Mouse (Mus musculus) Patski (cell line): ENCODE data around the gene T2. TPM values are rescaled to one million over a fixed set of nuclear protein-coding genes. Genes with fewer than 3 reads are reported as not detected.

ENCODE experiments used
- ATAC-seq: fragments of 100-300 bp; one replicate; pipeline ENCODE4 v1.8.0; 2021
- CTCF ChIA-PET: fragments of 350-600 bp; sonication (Branson Sonifier 250); formaldehyde crosslinking; loops from one replicate; lab custom pipeline; 2022; ENCODE audit warnings: inconsistent platforms; lab: Charles Lee
- POLR2A ChIA-PET: fragments of 350-600 bp; sonication (Branson Sonifier 250); formaldehyde crosslinking; loops from one replicate; lab custom pipeline; 2022; ENCODE audit warnings: antibody characterized with exemption, inconsistent platforms; lab: Charles Lee
- DNase-seq: peaks from one replicate; pipeline ENCODE4 v3.0.0-alpha.2; 2011; ENCODE audit warnings: low read depth, low spot score
- H3K27me3 ChIP-seq: fragments of 371-371 bp; one replicate; pipeline ENCODE4 v1.5.1; 2021
- CTCF ChIP-seq: fragments of 100-300 bp; IDR thresholded peaks from one replicate; pipeline ENCODE4 v1.5.1; 2021
- in situ Hi-C: fragments of 300-500 bp; cut with MboI; formaldehyde crosslinking; loops from 3 replicates; pipeline ENCODE4 v1.11.1; 2018; ENCODE audit warnings: low pct_unique_long_range_greater_than_20kb, mixed read lengths
- polyA plus RNA-seq: library from polyadenylated mRNA; unstranded; gene quantifications from one replicate; pipeline ENCODE4 v1.2.3, GENCODE M21; 2021

Gene T2
- polyA plus RNA-seq, 1 experiment from 2014 or later, result 0.05 TPM

DNA sequence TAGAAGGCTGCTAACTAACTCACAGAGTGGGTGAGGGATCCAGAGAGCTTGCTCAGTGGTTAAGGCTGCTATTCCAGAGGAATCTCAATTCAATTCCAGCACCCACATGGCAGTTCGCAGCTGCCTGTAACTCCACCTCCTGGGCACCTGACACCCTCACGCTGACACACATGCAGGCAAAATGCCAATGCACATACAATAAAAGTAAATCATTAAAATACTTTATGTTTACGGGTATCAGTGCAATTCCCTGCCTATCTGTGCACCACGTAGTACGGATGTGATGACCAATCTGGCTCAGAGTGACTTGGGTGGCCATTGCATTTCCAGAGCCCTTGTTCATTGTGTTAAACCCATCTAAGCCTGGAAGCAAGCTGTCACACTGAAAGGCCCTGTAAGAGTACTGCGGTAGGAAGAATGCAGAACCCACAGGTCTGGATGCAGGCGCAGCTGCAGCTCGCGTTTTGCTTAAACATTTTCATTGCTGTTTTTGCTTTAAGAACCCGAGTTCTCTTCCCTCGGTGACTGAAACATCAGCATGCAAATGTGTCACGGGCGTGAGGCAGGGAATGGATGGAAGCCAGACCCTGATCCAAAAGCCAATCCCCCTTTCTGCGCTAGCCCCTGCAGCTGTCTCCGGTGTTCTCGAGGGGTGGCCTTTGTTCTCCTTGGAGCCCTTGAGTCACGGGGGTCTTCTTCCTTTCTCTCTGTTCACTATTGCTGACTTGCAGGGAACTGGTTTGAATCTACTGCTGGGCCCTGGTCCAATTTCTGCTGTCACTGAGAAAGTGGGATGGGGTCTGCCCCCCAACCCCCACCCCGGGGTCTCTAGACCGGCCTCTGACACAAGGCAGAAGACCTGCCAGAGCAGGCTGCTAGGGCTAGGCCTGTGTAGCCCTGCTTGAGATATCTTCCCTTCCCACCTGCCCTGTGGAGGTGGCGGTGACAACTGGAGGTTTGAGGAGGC lies 12.0 kb downstream of the T2 start:
- in situ Hi-C loops, result no loop called here

DNA sequence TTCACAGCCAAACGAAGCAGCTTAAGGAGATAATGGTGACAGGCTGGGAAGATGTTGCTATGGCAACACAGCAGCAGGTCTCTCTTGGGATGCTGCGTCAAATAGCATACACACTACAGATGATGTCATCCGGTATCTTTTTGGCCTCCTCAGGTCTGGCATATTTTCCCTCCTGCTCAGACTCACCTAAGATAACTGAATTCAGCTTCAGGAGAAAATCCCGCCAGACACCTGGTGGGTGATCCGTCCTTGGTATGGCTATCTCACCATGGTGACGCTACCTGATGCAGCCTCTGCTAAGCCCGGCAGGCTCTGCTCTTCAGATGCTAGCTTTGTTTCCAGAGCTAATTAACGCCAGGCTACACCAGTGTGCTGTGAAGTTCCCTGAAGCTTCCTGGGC lies 12.8 kb downstream of the T2 start:
- POLR2A ChIA-PET, result no interaction called here
- CTCF ChIA-PET, result no interaction called here
- no peak for ATAC-seq
- in situ Hi-C loops, result no loop called here
- peaks cover 6% of the 10 kb centered on the region for H3K27me3 ChIP-seq
- no peak for DNase-seq
- no peak for TF ChIP-seq CTCF

More for the DNA sequence above, 12.0 kb downstream of the T2 start:
- CTCF ChIA-PET, result interaction anchor here (1.7 kb wide), 1 partner anchor 103 kb away, joined by 4 read pairs; no protein-coding TSS in a partner anchor
- ATAC-seq (no peak), DNase-seq (no peak)
- POLR2A ChIA-PET, result no interaction called here
- no peak for TF ChIP-seq CTCF
- peaks cover 8% of the 10 kb centered on the region for H3K27me3 ChIP-seq

DNA sequence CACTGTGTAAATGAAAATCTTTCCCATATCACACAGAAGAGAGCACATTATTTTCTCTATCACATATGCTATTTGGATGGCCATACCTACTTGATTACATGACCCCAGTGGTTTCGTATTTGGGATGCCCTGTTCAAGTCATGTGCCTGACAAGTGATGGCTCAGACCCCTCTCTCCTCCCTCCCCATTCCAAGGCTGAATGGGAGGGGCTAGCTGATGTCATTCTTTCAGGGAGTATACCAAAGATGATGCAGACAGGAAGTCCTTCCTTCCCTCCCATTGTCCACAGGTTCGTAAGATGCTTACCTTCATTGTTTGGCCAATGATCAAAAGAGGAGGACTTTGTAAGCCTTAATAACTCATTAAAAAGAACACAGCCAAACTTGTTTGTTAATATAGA lies 13.4 kb downstream of the T2 start:
- in situ Hi-C loops, result no loop called here
- CTCF ChIA-PET, result no interaction called here
- POLR2A ChIA-PET, result no interaction called here
- DNase-seq (no peak), ATAC-seq (no peak)
- TF ChIP-seq CTCF, result no peak
- H3K27me3 ChIP-seq, result peaks cover 6% of the 10 kb centered on the region

DNA sequence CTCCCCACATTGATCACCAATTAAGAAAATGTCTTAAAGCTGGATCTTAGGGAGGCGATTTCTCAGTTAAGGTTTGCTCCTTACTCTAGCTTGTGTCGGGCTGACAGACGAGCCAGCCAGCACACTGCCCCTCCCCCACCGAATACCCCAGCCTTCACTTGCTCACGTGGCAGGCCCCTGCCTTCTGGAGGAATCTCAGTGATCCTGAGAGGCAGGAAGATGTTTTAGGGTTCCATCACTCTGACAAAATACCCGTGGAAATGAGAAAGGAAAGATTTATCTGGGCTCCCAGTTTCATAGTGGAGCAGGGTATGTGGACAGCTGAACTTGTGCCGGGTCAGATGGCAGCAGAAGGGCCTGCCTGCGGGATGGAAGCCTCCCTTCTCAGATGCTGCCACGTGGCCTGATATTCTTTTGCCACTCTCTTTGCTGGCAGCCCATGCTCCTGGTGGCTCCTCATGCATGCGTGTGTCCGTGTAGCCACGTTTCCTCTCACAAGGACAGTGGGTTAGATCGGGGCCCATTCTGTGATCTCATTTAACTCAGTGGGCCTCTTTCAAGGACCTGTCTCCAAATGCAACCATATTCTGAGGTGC lies 14.9 kb downstream of the T2 start:
- ATAC-seq (no peak), DNase-seq (no peak)
- peaks cover 6% of the 10 kb centered on the region for H3K27me3 ChIP-seq
- in situ Hi-C loops, result loop anchor here (5.0 kb wide), 2 partner anchors 58 to 113 kb away; partner anchors contain the start of gene Sft2d1
- TF ChIP-seq CTCF, result no peak
- ChIA-PET CTCF (interaction anchor here (1.4 to 1.8 kb wide), 2 partner anchors 58 to 90 kb away, joined by 3 to 4 read pairs; no protein-coding TSS in a partner anchor), POLR2A (interaction anchor here (1.0 kb wide), 1 partner anchor 107 kb away, joined by 3 read pairs; no protein-coding TSS in a partner anchor)

DNA sequence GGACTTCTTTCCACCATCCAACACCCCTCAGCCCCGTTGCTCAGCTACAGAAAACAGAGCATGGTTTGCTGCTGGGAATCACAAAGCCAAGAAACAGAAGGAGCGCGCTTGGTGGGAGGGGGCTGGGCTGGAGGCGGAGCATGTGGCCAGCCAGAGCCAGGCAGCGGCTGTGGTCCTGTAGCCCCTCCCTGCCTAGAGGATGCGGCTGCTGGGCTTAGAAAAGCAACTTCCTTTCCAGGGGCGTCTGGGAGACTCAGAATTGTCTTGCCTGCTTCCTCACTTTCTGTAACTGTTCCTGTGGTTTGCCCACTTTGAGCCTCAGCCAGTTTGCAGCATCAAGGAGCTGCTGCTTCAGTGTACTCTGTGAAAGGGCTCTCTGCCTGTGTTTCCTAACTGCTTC lies 16.0 kb downstream of the T2 start:
- peak; percentile 37 for ATAC-seq
- POLR2A ChIA-PET, result interaction anchor here (1.0 kb wide), 1 partner anchor 108 kb away, joined by 3 read pairs; no protein-coding TSS in a partner anchor
- in situ Hi-C loops, result loop anchor here (5.0 kb wide), 2 partner anchors 60 to 115 kb away; partner anchors contain the start of gene Sft2d1
- CTCF ChIA-PET, result interaction anchor here (0.7 to 3.7 kb wide), 17 partner anchors 10 to 123 kb away, joined by 3 to 25 read pairs (median 4); partner anchors contain the start of gene T2
- no peak for TF ChIP-seq CTCF
- H3K27me3 ChIP-seq, result peaks cover 6% of the 10 kb centered on the region
- no peak for DNase-seq

DNA sequence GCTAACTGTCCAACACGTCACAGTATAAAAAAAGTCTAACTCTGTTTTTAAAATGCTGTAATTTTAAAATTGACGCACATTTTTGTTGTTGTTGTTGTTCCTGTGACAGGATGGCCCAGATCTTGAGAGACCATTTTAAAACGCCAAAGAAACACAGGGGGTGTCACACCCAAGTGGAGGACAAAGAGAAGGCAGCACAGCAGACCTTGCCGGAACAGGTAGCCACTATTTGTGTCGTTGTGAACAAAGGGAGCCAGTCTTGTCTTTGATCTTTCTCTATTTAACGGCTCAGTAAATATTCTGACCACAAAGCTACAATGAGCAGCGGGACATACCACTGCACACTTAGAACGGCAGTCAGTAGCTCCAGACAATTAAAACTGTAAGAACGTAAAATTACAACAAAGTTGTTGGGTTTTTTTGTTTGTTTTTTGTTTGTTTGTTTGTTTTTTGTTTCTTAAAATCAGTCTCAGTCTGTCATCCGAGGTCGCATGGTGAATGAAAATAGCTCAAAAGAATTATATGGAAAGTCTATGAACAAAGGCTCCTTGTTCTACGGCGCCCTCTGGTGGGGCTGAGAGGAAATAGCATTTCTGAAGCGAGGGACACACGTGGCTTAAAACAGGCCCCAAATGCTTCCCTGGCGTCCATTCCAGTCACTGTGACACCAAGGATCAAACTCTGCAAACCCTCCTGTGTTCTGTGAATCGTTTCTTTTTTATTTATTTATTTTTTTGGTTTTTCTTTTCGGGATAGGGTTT lies 16.7 kb downstream of the T2 start:
- peak; percentile 94 for TF ChIP-seq CTCF
- DNase-seq (peak; percentile 37), ATAC-seq (peak; percentile 72)
- POLR2A ChIA-PET, result no interaction called here
- CTCF ChIA-PET, result interaction anchor here (0.6 to 3.7 kb wide), 22 partner anchors 10 to 123 kb away, joined by 3 to 25 read pairs (median 4); partner anchors contain the start of gene T2
- in situ Hi-C loops, result loop anchor here (5.0 kb wide), 2 partner anchors 60 to 115 kb away; partner anchors contain the start of gene Sft2d1
- peaks cover 6% of the 10 kb centered on the region for H3K27me3 ChIP-seq

DNA sequence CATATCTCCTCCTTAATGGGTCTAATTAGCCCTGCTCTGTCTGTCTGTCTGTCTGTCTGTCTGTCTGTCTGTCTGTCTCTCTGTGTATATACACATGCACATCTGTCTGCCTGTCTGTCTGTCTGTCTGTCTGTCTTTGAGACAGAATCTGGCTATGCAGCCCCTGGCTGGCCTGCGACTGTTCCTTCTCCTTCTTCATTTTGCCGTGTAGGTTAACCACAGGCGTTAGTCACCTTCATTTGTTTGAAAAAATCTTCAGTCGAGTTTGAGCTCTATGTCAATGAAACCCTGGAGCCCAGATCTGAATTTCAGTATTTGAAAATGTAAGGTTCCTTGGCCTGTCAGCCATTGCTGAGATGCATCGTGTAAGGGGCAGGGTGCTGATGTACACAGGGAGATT lies 21.5 kb downstream of the T2 start:
- DNase-seq (no peak), ATAC-seq (no peak)
- POLR2A ChIA-PET, result interaction anchor here (0.7 kb wide), 1 partner anchor 81 kb away, joined by 3 read pairs; no protein-coding TSS in a partner anchor
- CTCF ChIA-PET, result interaction anchor here (1.5 kb wide), 1 partner anchor 113 kb away, joined by 5 read pairs; no protein-coding TSS in a partner anchor
- in situ Hi-C loops, result no loop called here
- peaks cover 3% of the 10 kb centered on the region for H3K27me3 ChIP-seq
- TF ChIP-seq CTCF, result no peak

DNA sequence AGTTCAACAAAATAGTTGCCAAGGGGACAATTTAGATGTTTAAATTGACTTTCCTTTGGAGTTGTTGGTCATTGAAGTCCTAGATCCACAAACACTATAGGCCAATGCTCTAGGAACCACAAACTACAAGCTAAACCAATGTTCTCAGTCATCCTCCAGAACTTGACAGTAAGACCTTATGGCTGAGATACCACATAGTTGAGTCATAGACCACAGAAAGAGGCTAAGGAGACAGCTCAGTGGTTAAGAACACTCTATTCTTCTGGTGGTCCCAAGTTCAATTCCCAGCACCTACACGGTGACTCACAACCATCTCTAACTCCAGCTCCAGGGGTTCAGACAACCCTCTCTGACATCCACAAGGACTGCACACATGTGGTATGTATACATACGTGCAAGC lies 29.6 kb downstream of the T2 start:
- no peak for DNase-seq
- no peak for TF ChIP-seq CTCF
- POLR2A ChIA-PET, result no interaction called here
- H3K27me3 ChIP-seq, result peaks cover 13% of the 10 kb centered on the region
- no peak for ATAC-seq
- in situ Hi-C loops, result no loop called here
- CTCF ChIA-PET, result interaction anchor here (1.6 kb wide), 2 partner anchors 13 to 121 kb away, joined by 4 to 5 read pairs; no protein-coding TSS in a partner anchor

DNA sequence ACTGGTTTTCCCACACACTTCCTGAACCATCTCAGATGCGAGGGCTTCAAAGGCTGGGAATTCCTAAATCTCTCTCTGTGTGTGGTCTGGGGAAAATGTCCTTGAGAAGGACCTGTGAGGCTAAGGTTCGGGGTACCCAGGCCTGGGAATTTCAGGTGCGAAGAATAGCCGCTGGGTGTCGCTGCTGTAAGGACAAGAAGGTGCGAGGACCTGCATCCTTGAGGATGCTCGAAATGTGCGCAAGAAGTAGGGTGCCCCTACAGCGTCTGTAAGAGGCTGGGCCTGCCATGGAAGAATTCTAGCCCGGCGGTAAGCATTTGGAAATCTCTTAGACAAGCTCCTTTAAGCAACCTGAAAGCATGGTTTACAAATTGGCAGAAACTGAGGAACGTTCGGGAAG lies 32.7 kb downstream of the T2 start:
- H3K27me3 ChIP-seq, result peaks cover 11% of the 10 kb centered on the region
- in situ Hi-C loops, result no loop called here
- DNase-seq, result no peak
- no peak for ATAC-seq
- POLR2A ChIA-PET, result no interaction called here
- CTCF ChIA-PET, result no interaction called here
- TF ChIP-seq CTCF, result peak; percentile 62
